26 mouse cellular contexts compared by ENCODE assay signal in genomic region chr17:65676536-65676935, GRCm38 (mm10). TPM values are rescaled to one million over a fixed set of nuclear protein-coding genes. Genes with fewer than 3 reads are reported as not detected.
"Had no signal": no experiment of that assay in that cellular context is flagged by ENCODE, and none has a peak within 500 bp of the region (broad histone marks: within the 10 kb centered on the region; RNA-seq: fewer than 3 reads in every experiment).

No protein-coding gene starts in this region.

- H3K4me1 ChIP-seq: midbrain, embryonic 10.5 days; neural tube, embryonic 15.5 days had no signal

- H3K27me3 ChIP-seq: midbrain, embryonic 12.5 days; neural tube, embryonic 13.5 days; neural tube, embryonic 15.5 days had no signal

- H3K36me3 ChIP-seq: neural tube, embryonic 13.5 days; neural tube, embryonic 15.5 days had no signal

- H3K9me3 ChIP-seq: midbrain, embryonic 10.5 days; midbrain, embryonic 12.5 days; neural tube, embryonic 13.5 days; neural tube, embryonic 15.5 days had no signal

- ATAC-seq: midbrain, embryonic 16.5 days had no signal

- H3K9ac ChIP-seq: lung, embryonic 14.5 days; midbrain, embryonic 12.5 days; neural tube, embryonic 13.5 days; neural tube, embryonic 15.5 days had no signal

- H3K27ac ChIP-seq: midbrain, embryonic 10.5 days; midbrain, embryonic 12.5 days; neural tube, embryonic 13.5 days; neural tube, embryonic 15.5 days had no signal

- H3K4me2 ChIP-seq: lung, embryonic 14.5 days; midbrain, embryonic 12.5 days; neural tube, embryonic 13.5 days; neural tube, embryonic 15.5 days had no signal

- H3K4me3 ChIP-seq: midbrain, embryonic 10.5 days; midbrain, embryonic 12.5 days; myocyte; neural tube, embryonic 13.5 days; neural tube, embryonic 15.5 days had no signal

- DNase-seq: lung, adult 18-20 months; lung, embryonic 14.5 days; lung, postnatal 10 days; lung, postnatal 4 days; midbrain, embryonic 14.5 days; retina, postnatal 1 day; right cerebral cortex, adult 18-20 months; right cerebral cortex, postnatal 25 days; right cerebral cortex, postnatal 4 days; spleen, adult 18-20 months; thymus, adult 18-20 months; thymus, postnatal 14 days; thymus, postnatal 36 days had no signal

RNA-seq across cellular contexts. Expression of gene Txndc2, which starts 34.6 kb away (rescaled TPM):
- total RNA-seq: megakaryocyte, adult 5-6 weeks; megakaryocyte-erythroid progenitor cell, adult 5-6 weeks had no signal
- polyA plus RNA-seq: liver, embryonic 16.5 days; lung, embryonic 16.5 days; midbrain, embryonic 10.5 days; midbrain, embryonic 16.5 days; neural tube, embryonic 13.5 days; small intestine, adult 2 months; stomach, embryonic 14.5 days; stomach, embryonic 16.5 days had no signal
